In the genomic region with DNA sequence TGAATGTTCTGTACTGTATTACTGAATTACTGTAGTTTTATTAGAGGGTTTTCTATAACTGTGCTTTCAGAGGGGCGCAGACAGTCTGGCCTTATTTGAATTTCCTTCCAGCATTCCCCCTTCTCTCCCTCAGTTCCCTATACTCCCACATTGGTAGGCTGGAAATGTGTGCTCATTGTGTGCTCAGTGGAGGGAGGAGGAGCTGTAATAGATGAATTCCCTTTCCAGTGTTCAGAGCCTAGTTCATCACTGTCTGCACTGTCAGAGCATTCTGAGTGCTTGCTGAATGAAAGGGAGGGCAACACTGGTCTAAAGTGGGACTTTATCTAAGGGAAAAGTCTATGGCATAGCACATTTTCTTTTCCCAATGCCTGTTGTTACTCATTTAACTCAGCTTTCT, we compare ENCODE assay signal across 21 mouse cellular contexts.
DNase-seq lines count a peak whose midpoint lies in the region; ATAC-seq lines count a peak whose summit lies in the region.
"Had no signal": no experiment of that assay in that cellular context is flagged by ENCODE, and none has a peak within 500 bp of the region (broad histone marks: within the 10 kb centered on the region; RNA-seq: fewer than 3 reads in every experiment).

No protein-coding gene starts in this region.

- no peak overlapping the region for H3K4me2 ChIP-seq in hindbrain, embryonic 13.5 days
- H3K4me2 ChIP-seq in neural tube, embryonic 12.5 days (replicated peaks), result no peak overlapping the region
- no peak overlapping the region for H3K4me2 ChIP-seq in neural tube, embryonic 14.5 days (ENCODE audit: low read depth, low read length)
- H3K4me2 ChIP-seq: forebrain, embryonic 13.5 days; heart, embryonic 11.5 days; intestine, embryonic 15.5 days had no signal

- H3K4me3 ChIP-seq in hindbrain, embryonic 13.5 days, result no peak overlapping the region
- H3K4me3 ChIP-seq in hindbrain, embryonic 10.5 days, result no peak overlapping the region
- H3K4me3 ChIP-seq in neural tube, embryonic 12.5 days, result no peak overlapping the region
- H3K4me3 ChIP-seq in neural tube, embryonic 14.5 days (ENCODE audit: low read depth, low read length), result no peak overlapping the region
- H3K4me3 ChIP-seq: forebrain, embryonic 10.5 days; forebrain, embryonic 13.5 days; gastrocnemius, adult 2 months; intestine, embryonic 15.5 days had no signal

- H3K9ac ChIP-seq in hindbrain, embryonic 13.5 days, result no peak overlapping the region
- no peak overlapping the region for H3K9ac ChIP-seq in neural tube, embryonic 12.5 days
- H3K9ac ChIP-seq in neural tube, embryonic 14.5 days (replicated peaks; ENCODE audit: low read depth, low read length), result no peak overlapping the region
- H3K9ac ChIP-seq: forebrain, embryonic 13.5 days; intestine, embryonic 15.5 days had no signal

- WGBS in hindbrain, embryonic 13.5 days, result 58% methylated on average over 1 of the region's 1 CpGs
- WGBS in hindbrain, embryonic 10.5 days, result 82% methylated on average over 1 of the region's 1 CpGs
- 75% methylated on average over 1 of the region's 1 CpGs for WGBS in neural tube, embryonic 12.5 days
- 89% methylated on average over 1 of the region's 1 CpGs for WGBS in neural tube, embryonic 14.5 days

- H3K27me3 ChIP-seq in hindbrain, embryonic 13.5 days, result no peaks in the 10 kb centered on the region
- H3K27me3 ChIP-seq in hindbrain, embryonic 10.5 days (ENCODE audit: insufficient read depth, poor library complexity, severe bottlenecking), result no peaks in the 10 kb centered on the region
- no peaks in the 10 kb centered on the region for H3K27me3 ChIP-seq in neural tube, embryonic 12.5 days (replicated peaks)
- no peaks in the 10 kb centered on the region for H3K27me3 ChIP-seq in neural tube, embryonic 14.5 days (ENCODE audit: control insufficient read depth, insufficient read depth, low read length)
- H3K27me3 ChIP-seq: forebrain, embryonic 13.5 days; intestine, embryonic 15.5 days; Patski had no signal

- no peak for DNase-seq in hindbrain, embryonic 10.5 days (ENCODE audit: low spot score)
- DNase-seq in neural tube, embryonic 10.5 days (ENCODE audit: extremely low spot score, low spot score), result no peak
- no peak for DNase-seq in MN1 (ENCODE audit: low spot score)
- DNase-seq: adrenal gland, postnatal 10 days; adrenal gland, postnatal 36 days; cerebellum, adult 18-20 months; cerebellum, adult 9-10 months; cerebellum, postnatal 14 days; gastrocnemius, adult 2 months; gastrocnemius, postnatal 14 days; heart, adult 11 months had no signal

- no peak overlapping the region for H3K27ac ChIP-seq in hindbrain, embryonic 13.5 days
- no peak overlapping the region for H3K27ac ChIP-seq in hindbrain, embryonic 10.5 days
- no peak overlapping the region for H3K27ac ChIP-seq in neural tube, embryonic 12.5 days
- H3K27ac ChIP-seq in neural tube, embryonic 14.5 days (ENCODE audit: low read depth, low read length), result no peak overlapping the region
- H3K27ac ChIP-seq: forebrain, embryonic 10.5 days; forebrain, embryonic 13.5 days; gastrocnemius, adult 2 months; intestine, embryonic 15.5 days had no signal

- ATAC-seq in hindbrain, embryonic 13.5 days (ENCODE audit: low FRiP score), result 0 out of 2 replicates have a peak, but pooled peaks have one; percentile 28
- peak; percentile 53; the same call in 1 of the 2 replicates for ATAC-seq in neural tube, embryonic 12.5 days (ENCODE audit: low FRiP score, low read depth)
- ATAC-seq in neural tube, embryonic 14.5 days (ENCODE audit: low read depth), result peak; percentile 41; the same call in 1 of the 2 replicates
- ATAC-seq: CD4-positive, CD25-positive, alpha-beta regulatory T cell, adult 4 months; forebrain, embryonic 13.5 days; forebrain, embryonic 16.5 days; intestine, embryonic 15.5 days; Patski had no signal

- H3K9me3 ChIP-seq in hindbrain, embryonic 13.5 days, result no peaks in the 10 kb centered on the region
- peaks cover 5% of the 10 kb centered on the region; the same call in 1 of the 2 replicates for H3K9me3 ChIP-seq in hindbrain, embryonic 10.5 days
- no peaks in the 10 kb centered on the region for H3K9me3 ChIP-seq in neural tube, embryonic 12.5 days
- H3K9me3 ChIP-seq in neural tube, embryonic 14.5 days (ENCODE audit: control insufficient read depth, low read length), result no peaks in the 10 kb centered on the region
- H3K9me3 ChIP-seq: forebrain, embryonic 13.5 days; intestine, embryonic 15.5 days had no signal

- H3K36me3 ChIP-seq in hindbrain, embryonic 13.5 days, result no peaks in the 10 kb centered on the region
- H3K36me3 ChIP-seq in hindbrain, embryonic 10.5 days, result no peaks in the 10 kb centered on the region
- H3K36me3 ChIP-seq in neural tube, embryonic 12.5 days, result no peaks in the 10 kb centered on the region
- H3K36me3 ChIP-seq in neural tube, embryonic 14.5 days (ENCODE audit: control insufficient read depth, insufficient read depth, low read length), result no peaks in the 10 kb centered on the region
- H3K36me3 ChIP-seq: forebrain, embryonic 10.5 days; intestine, embryonic 15.5 days had no signal

- H3K4me1 ChIP-seq in hindbrain, embryonic 13.5 days (replicated peaks), result peaks cover 6% of the 10 kb centered on the region
- H3K4me1 ChIP-seq in hindbrain, embryonic 10.5 days (replicated peaks), result peaks cover 7% of the 10 kb centered on the region
- no peaks in the 10 kb centered on the region for H3K4me1 ChIP-seq in neural tube, embryonic 12.5 days
- no peaks in the 10 kb centered on the region for H3K4me1 ChIP-seq in neural tube, embryonic 14.5 days (ENCODE audit: control insufficient read depth, insufficient read depth, low read length)
- H3K4me1 ChIP-seq: intestine, embryonic 15.5 days had no signal
